Mouse (Mus musculus) midbrain, postnatal 0 days (tissue): ENCODE data around the gene Adipoq. TPM values are rescaled to one million over a fixed set of nuclear protein-coding genes. Genes with fewer than 3 reads are reported as not detected.

Experiments used
- ATAC-seq: fragments of 200-750 bp; cut with Nextera tagmentation; 2 replicates; pipeline ENCODE4 v1.8.0; 2017; ENCODE audit warnings: moderate number of reproducible peaks, mild to moderate bottlenecking, moderate TSS enrichment, moderate library complexity; ENCODE audit not compliant: low FRiP score
- DNase-seq: peaks from one replicate; pipeline ENCODE4 v3.0.0-alpha.2; 2015; ENCODE audit warnings: low spot score
- H3K27ac ChIP-seq: fragments of 300-500 bp; sonication (generic); 2 replicates; pipeline ENCODE4 v1.5.1; 2014; ENCODE audit warnings: low read depth, mild to moderate bottlenecking, low read length, mixed read lengths
- H3K27me3 ChIP-seq: fragments of 300-500 bp; sonication (generic); 2 replicates; pipeline ENCODE4 v1.6.1; 2014; ENCODE audit warnings: low read length, control low read depth, mixed read lengths; ENCODE audit not compliant: insufficient read depth
- H3K36me3 ChIP-seq: fragments of 300-500 bp; sonication (generic); 2 replicates; pipeline ENCODE4 v1.6.1; 2014; ENCODE audit warnings: low read length, control low read depth, mixed read lengths; ENCODE audit not compliant: insufficient read depth
- H3K4me1 ChIP-seq: fragments of 300-500 bp; sonication (generic); 2 replicates; pipeline ENCODE4 v1.6.1; 2014; ENCODE audit warnings: mild to moderate bottlenecking, control low read depth, antibody characterized with exemption, low read length, mixed read lengths; ENCODE audit not compliant: insufficient read depth
- H3K4me2 ChIP-seq: fragments of 300-500 bp; sonication (generic); 2 replicates; pipeline ENCODE4 v1.6.1; 2014; ENCODE audit warnings: low read depth, mild to moderate bottlenecking, low read length, mixed read lengths; ENCODE audit not compliant: poor library complexity, severe bottlenecking
- H3K4me3 ChIP-seq: fragments of 300-500 bp; sonication (generic); 2 replicates; pipeline ENCODE4 v1.5.1; 2014; ENCODE audit warnings: low read depth, mild to moderate bottlenecking, low read length, moderate library complexity
- H3K9ac ChIP-seq: fragments of 300-500 bp; sonication (generic); replicated peaks from 2 replicates; pipeline ENCODE4 v1.6.1; 2014; ENCODE audit warnings: mild to moderate bottlenecking, low read length, moderate library complexity, mixed read lengths; ENCODE audit not compliant: poor library complexity, severe bottlenecking
- H3K9me3 ChIP-seq: fragments of 300-500 bp; sonication (generic); 2 replicates; pipeline ENCODE4 v1.6.1; 2016; ENCODE audit warnings: low read length, control low read depth
- CTCF ChIP-seq: IDR thresholded peaks from 2 replicates; pipeline ENCODE4 v1.5.1; 2016; ENCODE audit warnings: antibody characterized with exemption, mild to moderate bottlenecking
- WGBS: fragments of 180-500 bp; shearing (Covaris S2); extraction: QIAGEN DNeasy Blood & Tissue Kit; methylation state at CpG from one replicate; pipeline ENCODE4 v1.1.7; 2014; 5-methylcytosine and 5-hydroxymethylcytosine counted together
- polyA plus RNA-seq: library from polyadenylated mRNA; unstranded; fragments of >200 nt; fragmentation: Nextera tagmentation; extraction: Ambion mirVana; gene quantifications from 2 replicates; pipeline ENCODE4 v1.2.1, GENCODE M21; 2015
- total RNA-seq: library from RNA; depleted of rRNA; stranded (reverse); fragments of >200 nt; gene quantifications from 2 replicates; pipeline ENCODE4 v1.2.3, GENCODE M21; 2014

The Adipoq gene
- total and polyA plus RNA-seq, 2 experiments from 2014 or later = not detected

- DNase-seq (no peak), ATAC-seq (no peak)
- Histone ChIP-seq H3K27ac (no peak overlapping the region), H3K9me3 (no peaks in the 10 kb centered on the region), H3K4me3 (no peak overlapping the region), H3K4me1 (no peaks in the 10 kb centered on the region), H3K4me2 (no peak overlapping the region), H3K36me3 (no peaks in the 10 kb centered on the region), H3K9ac (no peak overlapping the region), H3K27me3 (no peaks in the 10 kb centered on the region)
- no peak for TF ChIP-seq CTCF
- WGBS = 63% methylated on average over 2 of the region's 2 CpGs
Observed at GRCm38 (mm10) chr16:23159749-23160148, 13.4 kb downstream of the Adipoq start.

- no peak overlapping the region for H3K27ac ChIP-seq
- no peak for ATAC-seq
- DNase-seq = no peak
- no peaks in the 10 kb centered on the region for H3K9me3 ChIP-seq
- H3K4me2 ChIP-seq = no peak overlapping the region
- H3K4me3 ChIP-seq = no peak overlapping the region
- H3K9ac ChIP-seq = no peak overlapping the region
- H3K27me3 ChIP-seq = no peaks in the 10 kb centered on the region
- no peaks in the 10 kb centered on the region for H3K4me1 ChIP-seq
- WGBS = 86% methylated on average over 3 of the region's 3 CpGs
- no peaks in the 10 kb centered on the region for H3K36me3 ChIP-seq
- no peak for TF ChIP-seq CTCF
Observed at GRCm38 (mm10) chr16:23162116-23162515, 15.8 kb downstream of the Adipoq start.

- WGBS = 76% methylated on average over 6 of the region's 6 CpGs
Observed at GRCm38 (mm10) chr16:23164443-23164842, 18.1 kb downstream of the Adipoq start.

GRCm38 (mm10) chr16:23165441-23165840 lies 19.1 kb downstream of the Adipoq start:
- H3K36me3 ChIP-seq = no peaks in the 10 kb centered on the region
- no peak for TF ChIP-seq CTCF
- H3K4me1 ChIP-seq = no peaks in the 10 kb centered on the region
- no peaks in the 10 kb centered on the region for H3K27me3 ChIP-seq
- ATAC-seq (no peak), DNase-seq (no peak)
- no peaks in the 10 kb centered on the region for H3K9me3 ChIP-seq
- no peak overlapping the region for H3K27ac ChIP-seq
- H3K9ac ChIP-seq = no peak overlapping the region
- no peak overlapping the region for H3K4me2 ChIP-seq
- 63% methylated on average over 9 of the region's 9 CpGs for WGBS
- no peak overlapping the region for H3K4me3 ChIP-seq

More at GRCm38 (mm10) chr16:23164443-23164842, 18.1 kb downstream of the Adipoq start:
- H3K4me2 ChIP-seq = no peak overlapping the region
- TF ChIP-seq CTCF = no peak
- no peak overlapping the region for H3K27ac ChIP-seq
- H3K9ac ChIP-seq = no peak overlapping the region
- H3K27me3 ChIP-seq = no peaks in the 10 kb centered on the region
- H3K4me3 ChIP-seq = no peak overlapping the region
- no peaks in the 10 kb centered on the region for H3K4me1 ChIP-seq
- H3K9me3 ChIP-seq = no peaks in the 10 kb centered on the region
- ATAC-seq (no peak), DNase-seq (no peak)
- H3K36me3 ChIP-seq = no peaks in the 10 kb centered on the region

- Histone ChIP-seq H3K27ac (no peak overlapping the region), H3K9me3 (no peaks in the 10 kb centered on the region), H3K27me3 (no peaks in the 10 kb centered on the region), H3K4me1 (no peaks in the 10 kb centered on the region), H3K9ac (no peak overlapping the region), H3K36me3 (no peaks in the 10 kb centered on the region), H3K4me3 (no peak overlapping the region), H3K4me2 (no peak overlapping the region)
- 96% methylated on average over 1 of the region's 1 CpGs for WGBS
- no peak for DNase-seq
- TF ChIP-seq CTCF = no peak
- ATAC-seq = no peak
Observed at GRCm38 (mm10) chr16:23166646-23167045, 20.3 kb downstream of the Adipoq start.

- no peak for DNase-seq
- WGBS = 79% methylated on average over 5 of the region's 5 CpGs
- no peaks in the 10 kb centered on the region for H3K4me1 ChIP-seq
- no peaks in the 10 kb centered on the region for H3K36me3 ChIP-seq
- no peak for ATAC-seq
- H3K9me3 ChIP-seq = no peaks in the 10 kb centered on the region
- H3K4me2 ChIP-seq = no peak overlapping the region
- TF ChIP-seq CTCF = no peak
- H3K4me3 ChIP-seq = no peak overlapping the region
- no peak overlapping the region for H3K27ac ChIP-seq
- no peak overlapping the region for H3K9ac ChIP-seq
- H3K27me3 ChIP-seq = no peaks in the 10 kb centered on the region
Observed at GRCm38 (mm10) chr16:23167079-23167478, 20.7 kb downstream of the Adipoq start.
